Mouse (Mus musculus): ENCODE results near the gene Smg6.

Gene Smg6

DNA sequence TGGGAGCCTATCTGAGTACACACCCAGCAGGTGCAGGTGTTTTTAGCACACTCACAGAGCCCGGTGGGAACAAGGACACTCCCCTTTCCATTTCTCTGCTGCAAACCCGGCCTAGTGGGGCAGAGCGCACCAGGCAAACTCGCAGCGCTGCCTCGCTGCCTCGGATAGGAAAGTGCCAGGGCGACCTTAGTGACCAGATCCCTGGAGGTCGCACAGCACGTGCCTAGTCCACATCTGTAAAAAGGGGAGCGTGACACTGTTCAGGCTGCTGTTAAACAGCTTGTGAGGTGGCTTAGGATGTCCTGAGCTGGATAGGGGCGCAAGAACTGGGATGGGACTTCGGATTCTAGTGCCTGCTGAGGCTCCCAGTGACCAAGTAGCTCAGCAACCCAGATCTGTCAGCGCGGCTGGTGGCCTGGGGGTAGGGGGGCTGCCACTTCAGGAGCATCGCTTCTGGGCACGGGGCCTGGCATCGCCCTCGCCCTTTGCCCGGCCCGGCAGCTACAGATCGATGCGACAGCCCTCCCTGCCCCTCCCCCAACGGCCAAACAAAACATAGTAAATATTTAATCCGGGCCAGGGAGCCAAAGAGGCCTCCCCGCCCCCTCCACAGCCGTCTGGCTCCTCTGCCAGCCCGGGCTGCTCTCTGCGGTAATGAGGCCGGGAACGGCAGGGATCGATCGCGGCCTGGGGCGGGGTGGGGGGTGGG lies 287.9 kb downstream of the Smg6 start:
- peak; percentile 77 to 80 for DNase-seq (ENCODE audit: low spot score in 2 of 2)
